Mouse (Mus musculus): Measurements from ENCODE around the gene Farp1. TPM values are rescaled to one million over a fixed set of nuclear protein-coding genes. Genes with fewer than 3 reads are reported as not detected.
"Not testable (repeated sequence)": the region's sequence is repeated elsewhere in the genome, so short reads cannot be mapped to it uniquely, and the experiment has no call there.

Gene Farp1
- total RNA-seq (2021), result 100 to 1,000 TPM; 129 to 134 TPM
- long read RNA-seq, experiment 1, full-length matches to known transcripts, result 16 of 83 reads
- long read RNA-seq, experiment 1, partial matches to known transcripts, result 45 of 83 reads
- long read RNA-seq, experiment 1, other reads (novel, unspliced or antisense), result 22 of 83 reads
- long read RNA-seq, experiment 2, full-length matches to known transcripts, result 7 of 36 reads
- long read RNA-seq, experiment 2, partial matches to known transcripts, result 17 of 36 reads
- long read RNA-seq, experiment 2, other reads (novel, unspliced or antisense), result 12 of 36 reads

- DNase-seq (ENCODE audit: low spot score in 2 of 2), result peak; percentile 69 to 76
These were observed at the start of gene Farp1 for GRCm38 (mm10) chr14:121034973-121035662. Gene Farp1, plus strand, starts transcription at chr14:121035200.

DNA sequence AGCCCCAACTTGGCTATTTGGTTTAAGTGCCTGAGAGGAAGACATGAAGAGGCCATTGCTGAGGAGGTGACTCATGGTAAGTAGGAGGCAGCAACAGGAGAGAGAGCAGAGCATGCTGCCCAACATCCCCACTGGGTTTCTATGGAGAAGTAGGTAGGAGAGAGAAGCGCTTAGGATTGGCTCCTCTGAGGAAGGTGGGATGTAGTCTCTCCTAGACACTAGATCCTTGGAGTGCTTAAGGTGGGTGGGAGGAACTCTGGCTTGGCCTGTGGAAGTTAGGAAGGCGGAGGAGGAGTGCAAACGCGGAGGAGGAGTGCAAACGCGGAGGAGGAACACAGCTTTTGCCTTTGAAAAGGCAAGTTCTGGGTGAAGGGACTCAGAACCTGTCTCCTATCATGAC, 45.9 kb upstream of the Farp1 start:
- DNase-seq (ENCODE audit: low spot score in 2 of 2), result peak; percentile 45 to 49

GRCm38 (mm10) chr14:120997686-120998085, 37.3 kb upstream of the Farp1 start:
- DNase-seq (ENCODE audit: low spot score in 2 of 2), result no peak

- DNase-seq (ENCODE audit: low spot score in 2 of 2), result no peak
These were observed 34.2 kb upstream of the Farp1 start for GRCm38 (mm10) chr14:121000561-121001340.

DNA sequence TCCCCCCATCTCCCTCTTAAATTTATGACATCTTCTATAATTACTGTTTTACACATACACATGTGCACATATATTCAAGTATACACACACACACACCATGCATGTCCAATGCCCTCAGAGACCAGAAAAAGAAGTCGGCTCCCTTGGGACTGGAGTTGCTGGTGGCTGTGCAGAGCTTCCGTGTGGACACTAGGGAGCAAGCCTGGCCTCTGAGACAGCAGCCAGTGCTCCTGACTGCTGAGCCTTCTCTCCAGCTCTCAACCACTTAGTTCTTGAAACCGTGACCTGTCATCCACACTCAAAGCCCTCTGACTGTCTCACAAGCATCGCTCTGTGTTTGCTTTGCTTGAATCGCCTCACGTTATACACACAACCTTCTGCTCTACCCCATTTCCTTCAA, 29.4 kb upstream of the Farp1 start:
- DNase-seq (ENCODE audit: low spot score in 2 of 2), result no peak

- DNase-seq (ENCODE audit: low spot score in 2 of 2), result no peak
These were observed 29.0 kb upstream of the Farp1 start for GRCm38 (mm10) chr14:121006021-121006420.

DNA sequence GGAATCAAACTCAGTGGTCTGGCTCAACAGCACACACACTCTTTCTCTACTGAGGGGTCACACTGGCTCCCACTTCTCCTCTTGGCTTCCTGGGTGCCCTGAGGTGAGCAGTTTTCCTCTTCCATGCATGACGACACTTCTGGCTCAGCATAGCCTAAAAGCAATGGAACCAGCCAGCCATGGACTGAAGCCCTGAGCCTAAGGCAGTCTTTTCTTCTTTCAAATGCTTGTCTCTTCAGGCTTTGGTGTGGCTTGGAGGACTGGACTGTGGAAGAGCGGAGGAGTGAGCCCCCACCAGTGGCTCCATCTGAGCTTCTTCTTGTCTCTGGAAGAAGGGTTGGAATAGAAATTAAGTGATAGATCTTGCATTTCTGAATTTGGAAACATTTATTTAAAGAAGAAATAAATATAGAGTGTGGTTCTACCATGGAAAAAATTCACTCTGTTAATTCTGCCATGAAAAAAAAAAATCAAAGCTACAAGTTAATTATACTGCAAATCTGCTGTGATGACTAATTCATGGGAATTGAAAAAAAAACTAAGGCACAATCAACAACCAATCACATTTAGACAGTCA, 19.8 kb upstream of the Farp1 start:
- DNase-seq (ENCODE audit: low spot score in 2 of 2), result no peak

DNA sequence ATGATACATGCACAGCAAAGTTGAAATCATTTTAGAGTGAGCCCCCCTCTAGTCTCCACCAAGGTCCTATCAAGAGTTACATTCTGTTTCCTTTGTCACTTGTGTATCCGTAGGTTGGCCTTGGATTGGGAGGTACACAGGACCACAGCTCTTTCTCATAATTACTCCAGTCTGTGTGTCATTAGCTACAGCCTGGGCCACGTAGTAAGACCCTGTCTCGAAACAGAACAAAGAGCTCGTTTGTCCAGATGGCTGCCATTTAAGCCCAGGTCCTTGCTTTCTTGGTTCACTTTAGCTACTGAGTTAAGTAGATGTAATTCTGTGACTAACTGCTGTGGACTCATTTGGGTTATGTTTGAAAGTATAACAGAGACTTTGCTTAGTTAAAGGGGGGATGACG, 12.6 kb upstream of the Farp1 start:
- no peak for DNase-seq (ENCODE audit: low spot score in 2 of 2)

GRCm38 (mm10) chr14:121025381-121025780, 9.6 kb upstream of the Farp1 start:
- no peak for DNase-seq (ENCODE audit: low spot score in 2 of 2)

- DNase-seq (ENCODE audit: low spot score in 2 of 2), result no peak
These were observed 3.6 kb upstream of the Farp1 start for GRCm38 (mm10) chr14:121031396-121031795.

- no peak for DNase-seq (ENCODE audit: low spot score in 2 of 2)
These were observed 475 bp upstream of the Farp1 start for GRCm38 (mm10) chr14:121034525-121034924.

- peak; percentile 31 to 48 for DNase-seq (ENCODE audit: low spot score in 2 of 2)
These were observed 868 bp downstream of the Farp1 start for GRCm38 (mm10) chr14:121035663-121036473.

- DNase-seq (ENCODE audit: low spot score in 2 of 2), result no peak
These were observed 1.7 kb downstream of the Farp1 start for GRCm38 (mm10) chr14:121036612-121037221.

GRCm38 (mm10) chr14:121037276-121037675, 2.3 kb downstream of the Farp1 start:
- DNase-seq (ENCODE audit: low spot score in 2 of 2), result no peak

GRCm38 (mm10) chr14:121038676-121039075, 3.7 kb downstream of the Farp1 start:
- DNase-seq (ENCODE audit: low spot score in 2 of 2), result no peak

DNA sequence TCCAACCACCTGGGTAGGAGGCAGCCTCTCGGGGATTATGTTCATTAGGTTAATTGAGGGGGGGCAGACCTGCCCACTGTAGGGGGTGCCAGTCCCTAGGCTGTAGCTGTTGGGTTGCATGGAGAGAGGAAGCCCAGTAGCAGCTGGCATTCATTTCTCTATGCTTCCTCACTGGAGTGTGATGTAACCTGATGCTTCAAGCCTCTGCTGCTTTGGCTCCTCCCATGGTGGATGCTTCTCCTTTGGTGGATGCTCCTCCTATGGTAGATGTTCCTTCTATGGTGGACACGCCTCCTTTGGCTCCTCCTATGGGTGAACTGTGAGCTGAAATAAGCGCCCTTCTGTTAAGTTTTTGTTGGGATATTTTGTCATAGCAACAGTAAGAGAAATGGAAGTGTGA, 9.1 kb downstream of the Farp1 start:
- DNase-seq (ENCODE audit: low spot score in 2 of 2), result no peak

DNA sequence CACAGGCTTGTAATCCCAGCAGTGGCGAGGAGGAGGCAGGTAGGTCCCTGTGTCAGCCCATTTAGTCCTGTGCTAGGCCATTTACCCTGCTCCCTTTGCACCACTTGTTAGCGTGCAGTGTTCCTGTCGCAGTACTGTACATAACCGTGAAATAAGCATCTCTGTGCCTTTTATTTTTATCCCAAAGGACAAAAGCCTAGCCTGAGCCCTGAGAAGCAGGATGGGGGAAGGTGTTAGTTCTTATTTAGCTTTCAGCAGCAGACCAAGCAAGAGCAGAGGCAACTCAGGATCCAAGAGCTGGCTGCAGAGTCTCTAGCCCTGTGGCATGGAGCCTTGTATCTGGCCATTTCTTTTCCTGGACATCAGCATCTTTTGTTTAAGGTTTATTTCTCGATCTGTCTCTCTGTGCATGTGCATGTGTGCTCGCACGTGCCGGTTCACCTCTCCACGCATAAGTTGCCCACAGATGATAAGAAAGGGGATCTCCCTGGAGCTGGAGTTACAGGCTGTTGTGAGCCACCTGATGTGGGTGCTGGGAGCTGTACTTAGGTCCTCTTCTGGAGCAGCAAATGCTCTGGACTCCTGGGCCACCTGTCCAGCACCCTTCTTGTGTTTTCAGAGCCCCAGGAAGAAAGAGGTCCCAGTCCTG, 11.4 kb downstream of the Farp1 start:
- no peak for DNase-seq (ENCODE audit: low spot score in 2 of 2)

- no peak for DNase-seq (ENCODE audit: low spot score in 2 of 2)
These were observed 12.8 kb downstream of the Farp1 start for GRCm38 (mm10) chr14:121047780-121048179.

DNA sequence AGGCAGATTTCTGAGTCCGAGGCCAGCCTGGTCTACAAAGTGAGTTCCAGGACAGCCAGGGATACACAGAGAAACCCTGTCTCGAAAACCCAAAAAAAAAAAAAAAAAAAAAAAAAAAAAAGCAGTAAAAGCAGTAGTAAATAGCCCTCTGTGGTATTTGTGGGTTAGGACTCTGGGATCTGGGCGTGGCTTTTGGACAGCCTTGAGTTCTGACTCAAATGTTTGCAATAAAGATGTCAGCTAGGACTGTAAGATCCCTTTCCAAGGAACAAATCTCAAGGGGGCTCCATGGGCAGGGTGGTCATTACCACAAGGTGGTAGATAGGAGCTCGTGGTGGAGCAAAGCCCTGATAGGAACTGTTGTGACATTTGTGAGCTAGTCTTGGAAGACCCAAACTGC, 16.0 kb downstream of the Farp1 start:
- DNase-seq (ENCODE audit: low spot score in 2 of 2), result not testable (repeated sequence)

GRCm38 (mm10) chr14:121053020-121053518, 18.1 kb downstream of the Farp1 start:
- DNase-seq (ENCODE audit: low spot score in 2 of 2), result no peak
